Mouse (Mus musculus) small intestine, adult 2 months (tissue): ENCODE measurements around the gene Stpg3.

Experiments
- CTCF ChIP-seq: fragments of 200-500 bp; IDR thresholded peaks from 2 replicates; pipeline ENCODE4 v1.5.1; 2012; ENCODE audit warnings: low read depth, mild to moderate bottlenecking, control low read depth, inconsistent platforms, low read length, moderate library complexity, mixed read lengths; ENCODE audit not compliant: insufficient replicate concordance, insufficient read length; ENCODE audit errors: extremely low read depth
- POLR2A ChIP-seq: fragments of 200-500 bp; IDR thresholded peaks from 2 replicates; pipeline ENCODE4 v1.6.1; 2012; ENCODE audit warnings: low read depth, mild to moderate bottlenecking, control low read depth, inconsistent platforms, low read length, moderate library complexity

DNA sequence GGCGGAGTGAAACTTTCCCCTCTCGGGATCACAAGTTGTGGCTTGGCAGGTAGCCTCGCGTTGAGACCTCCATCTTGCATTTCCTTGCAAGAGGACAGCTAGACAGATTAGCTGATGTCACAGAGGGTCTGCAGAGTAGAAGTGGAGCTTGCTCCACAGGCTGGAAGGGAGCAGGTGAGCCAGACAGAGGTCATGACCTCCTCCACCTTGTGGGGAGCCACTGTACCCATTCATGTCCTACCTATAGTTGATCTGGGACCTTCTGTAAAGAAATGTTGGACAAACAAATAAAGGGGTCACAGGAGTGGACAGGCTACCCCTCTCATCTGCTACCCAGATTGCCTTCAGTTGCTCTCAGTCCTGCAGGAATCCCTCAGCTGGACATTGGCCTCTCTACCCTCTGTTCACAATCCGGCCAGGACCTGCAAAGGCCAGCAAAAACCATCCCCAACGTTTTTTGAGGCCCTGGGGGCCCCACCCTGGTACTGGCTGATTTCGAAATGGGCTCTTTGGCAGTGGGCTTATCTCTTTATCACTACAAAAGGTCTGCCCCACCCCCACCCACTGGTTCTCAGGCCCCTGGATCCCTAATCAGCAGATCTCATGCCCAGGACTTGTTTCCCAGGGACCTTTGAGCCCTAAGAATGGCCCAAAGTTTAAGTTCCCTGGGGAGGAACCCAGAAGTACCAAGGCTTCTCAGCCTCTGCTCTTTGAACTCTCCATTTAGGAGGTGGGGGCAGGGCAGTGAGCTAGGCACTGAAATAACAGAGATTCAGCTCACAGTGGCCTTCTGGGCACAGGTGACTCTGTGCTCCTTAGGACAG lies 39.4 kb downstream of the Stpg3 start:
- no peak for TF ChIP-seq POLR2A
- no peak for TF ChIP-seq CTCF
